Mouse (Mus musculus) gastrocnemius, adult 2 months (tissue): ENCODE measurements around the gene Tdrd7. TPM values are rescaled to one million over a fixed set of nuclear protein-coding genes. Genes with fewer than 3 reads are reported as not detected.
A peak's percentile ranks its signal among the peaks of the same experiment; 100 is the strongest.

Source experiments
- DNase-seq: peaks from one replicate; pipeline ENCODE4 v3.0.0; 2022
- H3K27ac ChIP-seq: fragments of 200-600 bp; 2 replicates; pipeline ENCODE4 v1.8.1; 2022; ENCODE audit warnings: mild to moderate bottlenecking
- H3K4me3 ChIP-seq: fragments of 200-600 bp; 2 replicates; pipeline ENCODE4 v1.8.1; 2022; ENCODE audit warnings: mild to moderate bottlenecking, moderate library complexity
- CTCF ChIP-seq: fragments of 200-600 bp; IDR thresholded peaks from 2 replicates; pipeline ENCODE4 v1.8.1; 2022; ENCODE audit warnings: antibody characterized with exemption, mild to moderate bottlenecking, moderate library complexity
- intact Hi-C: fragments of 180-260 bp; cut with DNase I; formaldehyde crosslinking; loops from one replicate; pipeline ENCODE4 v1.15.1; 2025
- total RNA-seq, 2 experiments: library from RNA; stranded (reverse); gene quantifications; 2 replicates each; pipeline ENCODE4 v1.2.3; 2021

Gene Tdrd7
- total RNA-seq, 2 experiments from 2014 or later: 8.8 to 9.3 TPM

- peak; percentile 56 for DNase-seq
- Histone ChIP-seq H3K27ac (peak overlapping the region; percentile 88), H3K4me3 (no peak overlapping the region)
- TF ChIP-seq CTCF: no peak
- intact Hi-C loops: no loop called here
These were observed 117.4 kb downstream of the Tdrd7 start for GRCm38 (mm10) chr4:46082555-46082954.

Other genes with a start within 250 kb of the Tdrd7 start
- under 1 TPM; 0.23 to 0.95 TPM for gene Aldh1b1, start 166.3 kb upstream of the Tdrd7 start, total RNA-seq
- gene Igfbpl1, start 138.4 kb upstream of the Tdrd7 start, total RNA-seq: not detected
- not detected for gene Stra6l, start 116.7 kb upstream of the Tdrd7 start, total RNA-seq
- gene Ccdc180, start 75.0 kb upstream of the Tdrd7 start, total RNA-seq: not detected
- 100 to 1,000 TPM; 173 to 208 TPM for gene Tmod1, start 73.6 kb downstream of the Tdrd7 start, total RNA-seq
- gene Ncbp1, start 173.3 kb downstream of the Tdrd7 start, total RNA-seq: 10 to 100 TPM; 13.1 to 14.9 TPM
- gene Tstd2, start 173.4 kb downstream of the Tdrd7 start, total RNA-seq: 10 to 100 TPM in 1 of 2 experiments, 1 to 10 TPM in 1; 9.8 to 11.1 TPM
- gene Xpa, start 231.0 kb downstream of the Tdrd7 start, total RNA-seq: 1 to 10 TPM; 6.0 to 6.9 TPM